Mouse (Mus musculus): ENCODE results near the gene Hdgf.

GRCm38 (mm10) chr3:87891481-87891880, 14.6 kb upstream of the Hdgf start:
- TF ChIP-seq CTCF (IDR thresholded peaks at IDR 0.05; ENCODE audit: borderline replicate concordance, control insufficient read depth, extremely low read depth, insufficient read depth, low read length, poor library complexity) (no peak), POLR2A (IDR thresholded peaks at IDR 0.05; ENCODE audit: control insufficient read depth, extremely low read depth, insufficient read depth, low read length, poor library complexity) (no peak)

Measured in thymus, adult 2 months (tissue).